Mouse (Mus musculus) embryo, embryonic 11.5 days (tissue): ENCODE measurements around the gene Tapt1.
"Not testable (repeated sequence)": the region's sequence is repeated elsewhere in the genome, so short reads cannot be mapped to it uniquely, and the experiment has no call there.

Experiments
- DNase-seq: peaks from one replicate; pipeline ENCODE4 v3.0.0-alpha.2; 2012; ENCODE audit warnings: low read depth, low spot score

Tapt1 gene

DNA sequence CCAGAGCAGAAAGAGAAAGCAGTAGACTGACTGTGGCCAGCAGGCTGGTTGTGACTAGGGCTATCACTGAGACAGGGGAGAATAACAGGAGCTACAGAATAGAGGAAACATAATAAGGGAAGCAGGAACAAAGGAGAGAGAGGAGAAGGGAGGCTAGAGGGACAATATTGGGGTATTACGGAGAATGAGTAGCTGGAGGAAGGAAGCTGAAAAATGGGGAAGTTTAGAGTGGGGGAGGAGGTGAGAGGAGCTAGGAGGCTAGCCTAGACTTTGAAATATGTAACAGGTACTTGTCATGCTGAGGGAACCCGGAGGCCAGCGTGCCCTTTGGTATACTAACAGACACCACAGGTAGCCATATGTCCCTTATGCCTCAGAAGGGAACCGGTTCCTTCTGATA lies 98.9 kb downstream of the Tapt1 start:
- DNase-seq: no peak

DNA sequence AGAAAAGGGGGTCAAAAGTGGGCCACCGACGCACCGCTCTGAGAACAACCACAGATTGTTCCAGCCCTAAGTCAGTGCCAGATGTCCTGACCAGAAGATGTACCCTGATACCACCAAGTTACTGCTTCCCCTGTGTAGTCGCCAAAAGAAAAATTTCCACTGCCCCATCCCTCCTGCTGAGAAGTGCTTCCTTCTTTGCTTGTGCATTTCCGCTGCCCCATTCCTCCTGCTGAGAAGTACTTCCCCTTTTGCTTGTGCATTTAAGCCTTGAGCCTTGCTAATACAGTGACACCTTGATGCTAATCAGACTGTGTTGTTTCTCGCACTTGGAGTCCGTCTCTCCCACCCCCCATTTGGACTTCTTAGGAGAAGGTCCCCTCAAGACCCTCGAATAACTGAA lies 99.9 kb downstream of the Tapt1 start:
- not testable (repeated sequence) for DNase-seq
